Mouse (Mus musculus) intestine, embryonic 15.5 days (tissue): ENCODE results near the gene Ccdc103. TPM values are rescaled to one million over a fixed set of nuclear protein-coding genes. Genes with fewer than 3 reads are reported as not detected.

Experiments used
- ATAC-seq: fragments of 200-750 bp; cut with Nextera tagmentation; 2 replicates; pipeline ENCODE4 v1.8.0; 2017; ENCODE audit warnings: moderate TSS enrichment, moderate library complexity
- H3K27ac ChIP-seq: fragments of 300-500 bp; sonication (generic); 2 replicates; pipeline ENCODE4 v1.5.1; 2015; ENCODE audit warnings: mild to moderate bottlenecking, inconsistent platforms
- H3K27me3 ChIP-seq: fragments of 300-500 bp; sonication (generic); replicated peaks from 2 replicates; pipeline ENCODE4 v1.6.1; 2015; ENCODE audit warnings: inconsistent platforms
- H3K36me3 ChIP-seq: fragments of 300-500 bp; sonication (generic); 2 replicates; pipeline ENCODE4 v1.6.1; 2015; ENCODE audit warnings: inconsistent platforms
- H3K4me1 ChIP-seq: fragments of 300-500 bp; sonication (generic); replicated peaks from 2 replicates; pipeline ENCODE4 v1.6.1; 2015; ENCODE audit warnings: inconsistent platforms
- H3K4me2 ChIP-seq: fragments of 300-500 bp; sonication (generic); replicated peaks from 2 replicates; pipeline ENCODE4 v1.6.1; 2015; ENCODE audit warnings: mild to moderate bottlenecking, inconsistent platforms
- H3K4me3 ChIP-seq: fragments of 300-500 bp; sonication (generic); replicated peaks from 2 replicates; pipeline ENCODE4 v1.5.1; 2015; ENCODE audit warnings: inconsistent platforms
- H3K9ac ChIP-seq: fragments of 300-500 bp; sonication (generic); 2 replicates; pipeline ENCODE4 v1.6.1; 2015; ENCODE audit warnings: inconsistent platforms
- H3K9me3 ChIP-seq: fragments of 300-500 bp; sonication (generic); 2 replicates; pipeline ENCODE4 v1.6.1; 2016; ENCODE audit warnings: inconsistent platforms
- WGBS: fragments of 180-500 bp; shearing (Covaris S2); methylation state at CpG from one replicate; pipeline ENCODE4 v1.1.7; 2015; 5-methylcytosine and 5-hydroxymethylcytosine counted together
- polyA plus RNA-seq: library from polyadenylated mRNA; unstranded; fragments of >200 nt; fragmentation: Nextera tagmentation; extraction: Ambion mirVana; gene quantifications from 2 replicates; pipeline ENCODE4 v1.2.1, GENCODE M21; 2015

Ccdc103 gene
- polyA plus RNA-seq, 1 experiment from 2014 or later, result 0.78 TPM

DNA sequence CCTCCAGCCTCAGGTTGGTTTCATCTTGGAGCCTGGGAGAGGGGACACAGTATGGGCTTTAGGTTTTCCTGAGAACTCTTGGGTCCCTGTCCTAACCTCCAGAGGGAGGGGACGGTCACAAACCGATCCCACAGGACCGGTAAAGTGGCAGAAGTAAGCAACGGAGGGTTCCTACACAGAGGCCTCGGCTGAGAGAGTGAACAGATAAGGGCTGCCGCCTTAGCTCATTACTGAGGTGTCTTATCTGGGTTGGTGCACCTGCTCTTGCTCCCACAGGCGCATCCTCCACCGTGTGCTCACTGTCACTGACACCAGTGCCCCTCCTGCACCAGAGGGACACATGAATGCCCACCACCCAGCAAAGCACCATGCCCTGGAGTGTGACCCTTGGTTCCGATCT lies 14.8 kb downstream of the Ccdc103 start:
- ATAC-seq, result peak; percentile 67; the same call in 1 of the 2 replicates
- no peak overlapping the region for H3K4me2 ChIP-seq
- H3K9ac ChIP-seq, result no peak overlapping the region
- H3K9me3 ChIP-seq, result no peaks in the 10 kb centered on the region
- H3K4me3 ChIP-seq, result no peak overlapping the region
- peaks cover 3% of the 10 kb centered on the region; the same call in 1 of the 2 replicates for H3K27me3 ChIP-seq
- no peaks in the 10 kb centered on the region for H3K36me3 ChIP-seq
- H3K27ac ChIP-seq, result no peak overlapping the region
- H3K4me1 ChIP-seq, result peaks cover 7% of the 10 kb centered on the region
- 66% methylated on average over 9 of the region's 9 CpGs for WGBS

DNA sequence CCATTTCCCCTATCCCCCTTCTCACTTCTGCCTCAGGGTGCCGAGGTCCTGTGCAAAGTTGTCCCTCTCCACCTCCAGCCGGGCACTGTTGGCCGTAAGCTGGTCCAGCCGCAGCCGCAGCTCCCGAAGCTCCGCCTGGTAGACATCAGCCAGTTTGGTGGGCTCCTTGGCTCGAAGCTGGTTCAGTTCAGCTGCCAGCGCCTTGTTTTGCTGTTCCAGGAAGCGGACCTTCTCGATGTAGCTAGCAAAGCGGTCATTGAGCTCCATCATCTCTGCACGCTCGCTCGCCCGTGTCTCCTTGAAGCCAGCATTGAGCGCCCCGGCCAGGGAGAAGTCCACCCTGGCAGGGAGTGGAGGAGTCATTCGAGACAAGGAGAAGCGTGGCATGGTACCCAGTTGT lies 15.6 kb downstream of the Ccdc103 start:
- Histone ChIP-seq H3K36me3 (no peaks in the 10 kb centered on the region), H3K9ac (no peak overlapping the region), H3K27ac (no peak overlapping the region), H3K4me2 (no peak overlapping the region), H3K4me1 (peaks cover 7% of the 10 kb centered on the region), H3K4me3 (no peak overlapping the region), H3K9me3 (no peaks in the 10 kb centered on the region), H3K27me3 (peaks cover 3% of the 10 kb centered on the region; the same call in 1 of the 2 replicates)
- no peak for ATAC-seq
- WGBS, result 77% methylated on average over 20 of the region's 20 CpGs

DNA sequence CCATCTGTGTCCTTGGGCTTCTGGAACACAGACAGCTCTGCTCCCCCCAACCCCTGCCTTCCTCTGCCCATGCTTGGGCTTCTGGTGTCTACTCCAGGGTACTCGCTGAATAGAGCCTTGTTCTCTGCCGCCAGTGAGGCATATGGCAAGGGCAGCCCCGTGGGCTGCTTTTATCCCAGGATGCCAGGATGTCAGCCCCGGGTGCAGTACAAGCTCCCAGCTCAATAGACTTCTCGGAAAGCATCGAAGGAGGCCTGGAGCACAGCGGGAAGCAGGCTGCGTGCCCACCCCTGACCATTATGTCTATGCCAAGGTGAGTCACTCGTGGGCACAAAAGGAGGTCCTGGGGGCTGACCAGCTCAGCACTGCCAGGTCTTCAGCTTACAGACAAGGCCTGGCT lies 17.4 kb downstream of the Ccdc103 start:
- H3K9me3 ChIP-seq, result no peaks in the 10 kb centered on the region
- no peak overlapping the region for H3K4me2 ChIP-seq
- peaks cover 2% of the 10 kb centered on the region for H3K4me1 ChIP-seq
- no peak overlapping the region for H3K9ac ChIP-seq
- H3K36me3 ChIP-seq, result no peaks in the 10 kb centered on the region
- peaks cover 3% of the 10 kb centered on the region; the same call in 1 of the 2 replicates for H3K27me3 ChIP-seq
- no peak overlapping the region for H3K4me3 ChIP-seq
- no peak overlapping the region for H3K27ac ChIP-seq
- WGBS, result 80% methylated on average over 9 of the region's 9 CpGs
- ATAC-seq, result no peak

DNA sequence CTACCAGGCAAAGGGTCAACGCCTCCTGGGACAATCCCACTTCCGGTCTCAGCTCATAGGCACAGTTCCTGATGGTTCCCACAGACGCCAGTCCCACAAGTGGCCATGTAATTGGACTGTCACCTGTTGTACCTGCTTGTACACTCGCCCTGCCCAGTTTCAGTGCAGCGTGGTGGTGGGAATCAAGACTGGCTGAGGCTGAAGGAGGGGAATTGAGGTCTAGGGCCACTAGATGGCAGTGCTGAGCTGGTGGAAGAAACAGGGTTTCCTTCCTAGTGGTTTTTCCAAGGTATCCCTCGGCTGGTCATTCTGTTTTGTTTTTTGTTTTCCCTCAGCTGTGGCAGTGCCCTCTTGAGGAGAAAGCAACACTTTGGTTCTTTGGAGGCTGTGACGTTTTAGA lies 19.8 kb downstream of the Ccdc103 start, which contains the start of gene Gfap:
Gene Gfap, minus strand, starts transcription at position 150 of the 400 bp plus-strand sequence.
- no peaks in the 10 kb centered on the region for H3K4me1 ChIP-seq
- H3K27ac ChIP-seq, result no peak within 1 kb of the TSS
- H3K36me3 ChIP-seq, result peaks cover 6% of the 10 kb centered on the region
- no peak within 1 kb of the TSS for H3K4me3 ChIP-seq
- 11% methylated on average over 7 of the region's 7 CpGs for WGBS
- no peak within 1 kb of the TSS for H3K9ac ChIP-seq
- no peak within 1 kb of the TSS for H3K4me2 ChIP-seq
- no peaks in the 10 kb centered on the region for H3K9me3 ChIP-seq
- peaks cover 3% of the 10 kb centered on the region; the same call in 1 of the 2 replicates for H3K27me3 ChIP-seq
- peak; percentile 54 for ATAC-seq

GRCm38 (mm10) chr11:102901199-102901598 lies 20.2 kb downstream of the Ccdc103 start:
- Histone ChIP-seq H3K4me3 (no peak overlapping the region), H3K9me3 (no peaks in the 10 kb centered on the region), H3K4me1 (no peaks in the 10 kb centered on the region), H3K9ac (no peak overlapping the region), H3K27ac (no peak overlapping the region), H3K4me2 (no peak overlapping the region), H3K27me3 (peaks cover 3% of the 10 kb centered on the region; the same call in 1 of the 2 replicates), H3K36me3 (peaks cover 10% of the 10 kb centered on the region)
- WGBS, result 64% methylated on average over 4 of the region's 4 CpGs
- ATAC-seq, result no peak

GRCm38 (mm10) chr11:102902107-102902506 lies 21.1 kb downstream of the Ccdc103 start:
- no peak overlapping the region for H3K4me3 ChIP-seq
- no peak for ATAC-seq
- no peaks in the 10 kb centered on the region for H3K9me3 ChIP-seq
- no peak overlapping the region for H3K27ac ChIP-seq
- H3K4me1 ChIP-seq, result no peaks in the 10 kb centered on the region
- H3K27me3 ChIP-seq, result no peaks in the 10 kb centered on the region
- WGBS, result 87% methylated on average over 5 of the region's 5 CpGs
- H3K9ac ChIP-seq, result no peak overlapping the region
- no peak overlapping the region for H3K4me2 ChIP-seq
- peaks cover 18% of the 10 kb centered on the region for H3K36me3 ChIP-seq

GRCm38 (mm10) chr11:102903654-102904053 lies 22.6 kb downstream of the Ccdc103 start:
- Histone ChIP-seq H3K4me1 (no peaks in the 10 kb centered on the region), H3K9me3 (no peaks in the 10 kb centered on the region), H3K27ac (no peak overlapping the region), H3K27me3 (no peaks in the 10 kb centered on the region), H3K9ac (no peak overlapping the region), H3K36me3 (peaks cover 33% of the 10 kb centered on the region), H3K4me3 (no peak overlapping the region), H3K4me2 (no peak overlapping the region)
- 66% methylated on average over 7 of the region's 7 CpGs for WGBS
- no peak for ATAC-seq

DNA sequence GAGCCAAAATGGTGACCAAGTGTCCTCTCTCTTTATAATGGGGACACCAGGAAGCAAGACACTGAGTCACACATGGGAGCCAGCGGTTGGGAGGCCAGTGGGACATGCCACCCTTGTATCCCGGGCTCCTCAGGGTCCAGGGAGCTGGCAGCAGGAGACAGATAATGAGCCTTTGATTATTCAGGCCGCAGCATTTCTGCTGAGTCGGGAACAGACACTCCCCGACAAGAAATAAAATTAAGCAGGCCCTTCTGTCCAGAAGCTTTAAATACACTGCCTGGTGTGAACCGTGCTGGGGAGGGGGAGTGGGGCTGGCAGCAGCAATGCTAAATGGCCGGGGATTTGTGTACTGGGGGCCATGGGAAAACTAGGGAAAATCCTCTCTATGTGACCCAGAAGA lies 30.4 kb downstream of the Ccdc103 start:
- Histone ChIP-seq H3K9me3 (no peaks in the 10 kb centered on the region), H3K4me2 (no peak overlapping the region), H3K27ac (no peak overlapping the region), H3K36me3 (peaks cover 68% of the 10 kb centered on the region), H3K4me3 (no peak overlapping the region), H3K4me1 (no peaks in the 10 kb centered on the region), H3K9ac (no peak overlapping the region), H3K27me3 (no peaks in the 10 kb centered on the region)
- 63% methylated on average over 7 of the region's 7 CpGs for WGBS
- no peak for ATAC-seq

GRCm38 (mm10) chr11:102915380-102915779 lies 34.4 kb downstream of the Ccdc103 start:
- Histone ChIP-seq H3K4me2 (no peak overlapping the region), H3K4me1 (no peaks in the 10 kb centered on the region), H3K4me3 (no peak overlapping the region), H3K27me3 (no peaks in the 10 kb centered on the region), H3K36me3 (peaks cover 34% of the 10 kb centered on the region), H3K9me3 (no peaks in the 10 kb centered on the region), H3K27ac (no peak overlapping the region), H3K9ac (no peak overlapping the region)
- no peak for ATAC-seq
- 89% methylated on average over 9 of the region's 9 CpGs for WGBS

- Histone ChIP-seq H3K36me3 (peaks cover 25% of the 10 kb centered on the region), H3K4me2 (no peak overlapping the region), H3K4me1 (peaks cover 10% of the 10 kb centered on the region; the same call in 1 of the 2 replicates), H3K27ac (no peak overlapping the region), H3K9ac (no peak overlapping the region), H3K4me3 (no peak overlapping the region), H3K9me3 (no peaks in the 10 kb centered on the region), H3K27me3 (no peaks in the 10 kb centered on the region)
- ATAC-seq, result no peak
- 85% methylated on average over 4 of the region's 4 CpGs for WGBS
These were observed 37.1 kb downstream of the Ccdc103 start for GRCm38 (mm10) chr11:102918077-102918476.

- H3K4me2 ChIP-seq, result no peak overlapping the region
- no peaks in the 10 kb centered on the region for H3K27me3 ChIP-seq
- H3K27ac ChIP-seq, result no peak overlapping the region
- 79% methylated on average over 6 of the region's 6 CpGs for WGBS
- no peak overlapping the region for H3K4me3 ChIP-seq
- 0 out of 2 replicates have a peak, but pooled peaks cover 3% of the 10 kb centered on the region for H3K36me3 ChIP-seq
- ATAC-seq, result no peak
- peaks cover 10% of the 10 kb centered on the region; the same call in 1 of the 2 replicates for H3K4me1 ChIP-seq
- H3K9ac ChIP-seq, result no peak overlapping the region
- H3K9me3 ChIP-seq, result no peaks in the 10 kb centered on the region
These were observed 40.5 kb downstream of the Ccdc103 start for GRCm38 (mm10) chr11:102921491-102921890.

- peak; percentile 98 for ATAC-seq
- Histone ChIP-seq H3K4me1 (peaks cover 10% of the 10 kb centered on the region; the same call in 1 of the 2 replicates), H3K9ac (peak within 1 kb of the TSS; percentile 67), H3K9me3 (no peaks in the 10 kb centered on the region), H3K36me3 (0 out of 2 replicates have a peak, but pooled peaks cover 3% of the 10 kb centered on the region), H3K27ac (peak within 1 kb of the TSS; percentile 90), H3K4me3 (peak within 1 kb of the TSS; percentile 74), H3K27me3 (no peaks in the 10 kb centered on the region), H3K4me2 (peak within 1 kb of the TSS; percentile 75)
- WGBS, result under 1% methylated on average over 62 of the region's 62 CpGs
These were observed 43.8 kb downstream of the Ccdc103 start, which contains the start of gene Kif18b for GRCm38 (mm10) chr11:102924557-102925350. TSS of gene Kif18b (minus strand) at chr11:102925124.
